Mouse (Mus musculus) central nervous system, embryonic 11.5 days (tissue): ENCODE data around the gene Lrfn5. TPM values are rescaled to one million over a fixed set of nuclear protein-coding genes. Genes with fewer than 3 reads are reported as not detected.

Experiments
- polyA plus RNA-seq: library from polyadenylated mRNA; depleted of rRNA; stranded (reverse); fragments of >200 nt; gene quantifications from 2 replicates; pipeline ENCODE4 v1.2.3, GENCODE M21; 2012; rRNA removed

Gene Lrfn5
- 2.2 and 2.6 TPM in 2 replicates for polyA plus RNA-seq

GRCm38 (mm10) chr12:61522829-61523370 lies at the start of gene Lrfn5:
Gene Lrfn5, plus strand, starts transcription at chr12:61523150.

